Mouse (Mus musculus): ENCODE measurements at regions not wholly inside any gene's neighbourhood (a gene's known extent, or its start where the extent isn't known, plus 50 kb on each side); places are given as distances from the start of the nearest gene placed in this dataset.

- peak; percentile 92 for DNase-seq
These were observed 81.3 kb upstream of the Gm21830 start for GRCm38 (mm10) chr2:67332211-67332610.

GRCm38 (mm10) chr2:67344711-67345110 lies 68.8 kb upstream of the Gm21830 start:
- DNase-seq = no peak

Measured in heart, adult 11 months (tissue).